Mouse (Mus musculus): ENCODE data around the gene Tmem229b. TPM values are rescaled to one million over a fixed set of nuclear protein-coding genes. Genes with fewer than 3 reads are reported as not detected.

Gene Tmem229b
- polyA plus RNA-seq (2021), result 5.6 TPM

GRCm38 (mm10) chr12:79007126-79007753 lies at the start of gene Tmem229b:
Gene Tmem229b (minus strand): TSS chr12:79007627.
- ATAC-seq, result peak; percentile 70
- in situ Hi-C loops (cut with MboI; ENCODE audit: low pct_unique_long_range_greater_than_20kb), result no loop called here
- no peak for DNase-seq (ENCODE audit: low read depth, low spot score)
- H3K27me3 ChIP-seq, result peaks cover 6% of the 10 kb centered on the region
- TF ChIP-seq CTCF (IDR thresholded peaks at IDR 0.05), result no peak
- CTCF ChIA-PET, result interaction anchor here (2.2 kb wide), 1 partner anchor 89 kb away, joined by 5 read pairs; no protein-coding TSS in a partner anchor
- POLR2A ChIA-PET, result no interaction called here

GRCm38 (mm10) chr12:79055276-79055675 lies 47.8 kb upstream of the Tmem229b start:
- ChIA-PET CTCF (no interaction called here), POLR2A (no interaction called here)
- TF ChIP-seq CTCF (IDR thresholded peaks at IDR 0.05), result no peak
- no peak for DNase-seq (ENCODE audit: low read depth, low spot score)
- in situ Hi-C loops (cut with MboI; ENCODE audit: low pct_unique_long_range_greater_than_20kb), result no loop called here
- no peak for ATAC-seq
- H3K27me3 ChIP-seq, result no peaks in the 10 kb centered on the region

GRCm38 (mm10) chr12:79052073-79052472 lies 44.6 kb upstream of the Tmem229b start:
- CTCF ChIA-PET, result interaction anchor here (1.7 kb wide), 1 partner anchor 11 kb away, joined by 4 read pairs; no protein-coding TSS in a partner anchor
- in situ Hi-C loops (cut with MboI; ENCODE audit: low pct_unique_long_range_greater_than_20kb), result no loop called here
- POLR2A ChIA-PET, result interaction anchor here (0.6 kb wide), 1 partner anchor 654 kb away, joined by 5 read pairs; no protein-coding TSS in a partner anchor
- no peak for ATAC-seq
- H3K27me3 ChIP-seq, result no peaks in the 10 kb centered on the region
- no peak for TF ChIP-seq CTCF (IDR thresholded peaks at IDR 0.05)
- DNase-seq (ENCODE audit: low read depth, low spot score), result no peak

- no peak for ATAC-seq
These were observed 43.3 kb upstream of the Tmem229b start for GRCm38 (mm10) chr12:79050545-79051212.

GRCm38 (mm10) chr12:79049807-79050206 lies 42.4 kb upstream of the Tmem229b start:
- TF ChIP-seq CTCF (IDR thresholded peaks at IDR 0.05), result no peak
- ChIA-PET CTCF (no interaction called here), POLR2A (no interaction called here)
- DNase-seq (ENCODE audit: low read depth, low spot score), result no peak
- H3K27me3 ChIP-seq, result no peaks in the 10 kb centered on the region
- in situ Hi-C loops (cut with MboI; ENCODE audit: low pct_unique_long_range_greater_than_20kb), result no loop called here
- no peak for ATAC-seq

More at GRCm38 (mm10) chr12:79050545-79051212, 43.3 kb upstream of the Tmem229b start:
- CTCF ChIA-PET, result interaction anchor here (1.7 kb wide), 1 partner anchor 9 kb away, joined by 4 read pairs; no protein-coding TSS in a partner anchor
- in situ Hi-C loops (cut with MboI; ENCODE audit: low pct_unique_long_range_greater_than_20kb), result no loop called here
- TF ChIP-seq CTCF (IDR thresholded peaks at IDR 0.05), result no peak
- POLR2A ChIA-PET, result no interaction called here
- H3K27me3 ChIP-seq, result no peaks in the 10 kb centered on the region
- no peak for DNase-seq (ENCODE audit: low read depth, low spot score)

GRCm38 (mm10) chr12:79048898-79049297 lies 41.5 kb upstream of the Tmem229b start:
- no peak for TF ChIP-seq CTCF (IDR thresholded peaks at IDR 0.05)
- ChIA-PET CTCF (interaction anchor here (1.1 kb wide), 1 partner anchor 11 kb away, joined by 4 read pairs; no protein-coding TSS in a partner anchor), POLR2A (no interaction called here)
- DNase-seq (ENCODE audit: low read depth, low spot score) (no peak), ATAC-seq (no peak)
- no peaks in the 10 kb centered on the region for H3K27me3 ChIP-seq
- in situ Hi-C loops (cut with MboI; ENCODE audit: low pct_unique_long_range_greater_than_20kb), result no loop called here

GRCm38 (mm10) chr12:79047203-79047602 lies 39.8 kb upstream of the Tmem229b start:
- ChIA-PET CTCF (no interaction called here), POLR2A (no interaction called here)
- no peak for DNase-seq (ENCODE audit: low read depth, low spot score)
- no peak for ATAC-seq
- in situ Hi-C loops (cut with MboI; ENCODE audit: low pct_unique_long_range_greater_than_20kb), result no loop called here
- H3K27me3 ChIP-seq, result no peaks in the 10 kb centered on the region
- no peak for TF ChIP-seq CTCF (IDR thresholded peaks at IDR 0.05)

GRCm38 (mm10) chr12:79046171-79046570 lies 38.7 kb upstream of the Tmem229b start:
- no peak for TF ChIP-seq CTCF (IDR thresholded peaks at IDR 0.05)
- ChIA-PET POLR2A (no interaction called here), CTCF (no interaction called here)
- no peaks in the 10 kb centered on the region for H3K27me3 ChIP-seq
- DNase-seq (ENCODE audit: low read depth, low spot score) (no peak), ATAC-seq (no peak)
- in situ Hi-C loops (cut with MboI; ENCODE audit: low pct_unique_long_range_greater_than_20kb), result no loop called here

GRCm38 (mm10) chr12:79044668-79045067 lies 37.2 kb upstream of the Tmem229b start:
- CTCF ChIA-PET, result no interaction called here
- in situ Hi-C loops (cut with MboI; ENCODE audit: low pct_unique_long_range_greater_than_20kb), result no loop called here
- POLR2A ChIA-PET, result no interaction called here
- no peak for TF ChIP-seq CTCF (IDR thresholded peaks at IDR 0.05)
- DNase-seq (ENCODE audit: low read depth, low spot score) (no peak), ATAC-seq (no peak)
- H3K27me3 ChIP-seq, result no peaks in the 10 kb centered on the region

- in situ Hi-C loops (cut with MboI; ENCODE audit: low pct_unique_long_range_greater_than_20kb), result no loop called here
These were observed 34.0 kb upstream of the Tmem229b start for GRCm38 (mm10) chr12:79041436-79041835.

More at GRCm38 (mm10) chr12:79041436-79041835, 34.0 kb upstream of the Tmem229b start:
- ChIA-PET CTCF (interaction anchor here (1.1 to 1.3 kb wide), 3 partner anchors 10 to 56 kb away, joined by 3 to 4 read pairs (median 3); no protein-coding TSS in a partner anchor), POLR2A (interaction anchor here (0.6 to 1.0 kb wide), 2 partner anchors 8 to 12 kb away, joined by 3 read pairs; partner anchors contain the start of gene Plekhh1)
- no peak for TF ChIP-seq CTCF (IDR thresholded peaks at IDR 0.05)
- DNase-seq (ENCODE audit: low read depth, low spot score) (no peak), ATAC-seq (no peak)
- no peaks in the 10 kb centered on the region for H3K27me3 ChIP-seq

All from Patski (cell line).